Mouse (Mus musculus) heart, adult 2 months (tissue): ENCODE data around the gene Pelo.
A peak's percentile ranks its signal among the peaks of the same experiment; 100 is the strongest.

Source experiments
- CTCF ChIP-seq: fragments of 200-600 bp; IDR thresholded peaks from 2 replicates; pipeline ENCODE4 v1.8.1; 2022; ENCODE audit warnings: antibody characterized with exemption, mild to moderate bottlenecking, moderate library complexity
- POLR2A ChIP-seq: fragments of 200-500 bp; IDR thresholded peaks from 2 replicates; pipeline ENCODE4 v1.6.1; 2011; ENCODE audit warnings: mild to moderate bottlenecking, low read depth, low read length, control low read depth; ENCODE audit not compliant: insufficient read depth

DNA sequence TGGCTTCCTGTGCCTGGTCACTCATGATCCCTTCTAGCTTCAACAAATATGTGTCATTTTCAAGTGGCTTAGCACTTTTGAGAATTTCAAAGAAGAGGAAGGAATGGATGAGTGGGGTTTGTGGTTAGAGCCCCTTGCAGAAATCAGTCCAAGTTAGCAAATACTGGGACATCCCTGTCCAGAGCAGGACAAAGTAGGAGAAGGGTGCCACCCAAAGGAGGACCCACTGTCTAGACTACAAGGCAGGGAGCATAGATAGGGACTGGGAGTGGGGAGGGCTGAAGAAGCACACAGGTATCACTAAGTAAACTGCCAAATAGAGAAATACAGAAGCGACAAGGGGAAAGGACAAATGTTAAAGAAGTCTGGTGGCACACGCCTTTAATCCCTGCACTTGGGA is 12.8 kb upstream of the Pelo start:
- TF ChIP-seq CTCF (peak; percentile 22; the same call in 1 of the 2 replicates), POLR2A (no peak)
